Mouse (Mus musculus): ENCODE data around the gene Sf3a1.
A peak's percentile ranks its signal among the peaks of the same experiment; 100 is the strongest.

GRCm38 (mm10) chr11:4133450-4133849, 26.7 kb upstream of the Sf3a1 start:
- TF ChIP-seq CTCF (IDR thresholded peaks at IDR 0.05; ENCODE audit: low read depth, low read length) (peak; percentile 79), POLR2A (IDR thresholded peaks at IDR 0.05; ENCODE audit: insufficient read depth, low read length) (no peak), EP300 (IDR thresholded peaks at IDR 0.05; ENCODE audit: insufficient read depth, low read depth, low read length) (no peak)

Data from ES-Bruce4 (cell line).